8 mouse cellular contexts compared by ENCODE assay signal in genomic region chr8:83740976-83741741, GRCm38 (mm10). TPM values are rescaled to one million over a fixed set of nuclear protein-coding genes. Genes with fewer than 3 reads are reported as not detected.
DNase-seq lines count a peak whose midpoint lies in the region; ATAC-seq and TF ChIP-seq lines count a peak whose summit lies in the region.

TSS of gene Adgre5 (minus strand) at chr8:83741326.

- POLR2A ChIA-PET in Patski (lab: Charles Lee), result no interaction called here

- TF ChIP-seq EP300 in heart, postnatal 0 days (IDR thresholded peaks at IDR 0.05; ENCODE audit: low read depth), result peak; percentile 69

- H3K4me2 ChIP-seq in heart, postnatal 0 days (ENCODE audit: low read depth, low read length), result peak within 1 kb of the TSS; percentile 74

- CTCF ChIA-PET in Patski (lab: Charles Lee), result interaction anchor here (1.1 to 1.5 kb wide), 2 partner anchors 13 to 42 kb away, joined by 3 to 4 read pairs; no protein-coding TSS in a partner anchor

- no peak for ATAC-seq in Patski
- ATAC-seq in heart, postnatal 0 days (ENCODE audit: insufficient read depth, low read depth), result peak; percentile 85

- H3K4me3 ChIP-seq in erythroblast, embryonic 14.5 days (replicated peaks), result peak within 1 kb of the TSS; percentile 66
- H3K4me3 ChIP-seq in heart, postnatal 0 days (ENCODE audit: low read depth, low read length), result peak within 1 kb of the TSS; percentile 62
- peak within 1 kb of the TSS; percentile 94 for H3K4me3 ChIP-seq in megakaryocyte, embryonic 14.5 days (replicated peaks)

- no peaks in the 10 kb centered on the region for H3K27me3 ChIP-seq in Patski
- peaks cover 2% of the 10 kb centered on the region; the same call in 1 of the 2 replicates for H3K27me3 ChIP-seq in erythroblast, embryonic 14.5 days (ENCODE audit: control insufficient read depth)
- no peaks in the 10 kb centered on the region for H3K27me3 ChIP-seq in heart, postnatal 0 days (ENCODE audit: control insufficient read depth, insufficient read depth, low read length)
- no peaks in the 10 kb centered on the region for H3K27me3 ChIP-seq in megakaryocyte, embryonic 14.5 days (replicated peaks)

- peak; percentile 64 for DNase-seq in 3134 (ENCODE audit: extremely low read depth, insufficient read length, low spot score)
- DNase-seq in Patski (ENCODE audit: low read depth, low spot score), result no peak
- peak; percentile 83 for DNase-seq in heart, postnatal 0 days (ENCODE audit: low spot score)
- peak; percentile 82 to 89 for DNase-seq in kidney, postnatal 25 days
- peak; percentile 72 to 76 for DNase-seq in spleen, adult 18-20 months
- no peak for DNase-seq in right cerebral cortex, postnatal 25 days

- TF ChIP-seq CTCF in Patski (IDR thresholded peaks at IDR 0.05), result no peak
- no peak for TF ChIP-seq CTCF in heart, postnatal 0 days (IDR thresholded peaks at IDR 0.05; ENCODE audit: low read depth)

- H3K4me1 ChIP-seq in erythroblast, embryonic 14.5 days (ENCODE audit: control insufficient read depth), result peaks cover 40% of the 10 kb centered on the region
- H3K4me1 ChIP-seq in heart, postnatal 0 days (ENCODE audit: control insufficient read depth, insufficient read depth), result peaks cover 15% of the 10 kb centered on the region
- peaks cover 69% of the 10 kb centered on the region for H3K4me1 ChIP-seq in megakaryocyte, embryonic 14.5 days

- peaks cover 8% of the 10 kb centered on the region for H3K9me3 ChIP-seq in erythroblast, embryonic 14.5 days (ENCODE audit: control insufficient read depth, low read length)
- no peaks in the 10 kb centered on the region; the same call in 1 of the 2 replicates for H3K9me3 ChIP-seq in heart, postnatal 0 days (replicated peaks; ENCODE audit: control insufficient read depth, low read length)
- H3K9me3 ChIP-seq in megakaryocyte, embryonic 14.5 days, result peaks cover 8% of the 10 kb centered on the region; the same call in 1 of the 2 replicates

- in situ Hi-C loops in Patski (cut with MboI; ENCODE audit: low pct_unique_long_range_greater_than_20kb), result no loop called here

- WGBS in heart, postnatal 0 days, result under 1% methylated on average over 43 of the region's 56 CpGs

- H3K27ac ChIP-seq in heart, postnatal 0 days (ENCODE audit: low read depth), result peak within 1 kb of the TSS; percentile 86

- H3K9ac ChIP-seq in heart, postnatal 0 days (replicated peaks; ENCODE audit: low read depth, low read length), result peak within 1 kb of the TSS; percentile 84

- peaks cover 4% of the 10 kb centered on the region; the same call in 1 of the 2 replicates for H3K36me3 ChIP-seq in erythroblast, embryonic 14.5 days (ENCODE audit: control insufficient read depth)
- H3K36me3 ChIP-seq in heart, postnatal 0 days (replicated peaks; ENCODE audit: control insufficient read depth, insufficient read depth, low read length), result no peaks in the 10 kb centered on the region
- H3K36me3 ChIP-seq in megakaryocyte, embryonic 14.5 days (replicated peaks; ENCODE audit: low read length), result peaks cover 14% of the 10 kb centered on the region

RNA-seq across cellular contexts. Expression of gene Adgre5, which starts in this region (rescaled TPM):
- 77.0 TPM for polyA plus RNA-seq in Patski (2021)
- 0.17 and 0.35 TPM in 2 replicates for polyA plus RNA-seq in erythroblast, embryonic 14.5 days (2012)
- 46.4 and 51.2 TPM in 2 replicates for total RNA-seq in heart, postnatal 0 days (2014; rRNA removed; ENCODE audit: low replicate concordance)
- polyA plus RNA-seq in heart, postnatal 0 days (2015; fragmentation: Nextera tagmentation; extraction: Ambion mirVana), result 35.3 and 35.8 TPM in 2 replicates
- polyA plus RNA-seq in megakaryocyte, embryonic 14.5 days (2012; ENCODE audit: insufficient read depth, low replicate concordance), result 18.7 and 23.5 TPM in 2 replicates

Comparison
In these comparisons a context has a peak if more than half of its experiments do, and no peak if none do; other contexts are left out.
1. RNA of gene Adgre5 (polyA plus RNA-seq): 77.0 TPM in Patski (single experiment), 35.3 to 35.8 TPM in heart, postnatal 0 days and 18.7 to 23.5 TPM in megakaryocyte, embryonic 14.5 days; 0.17 to 0.35 TPM in erythroblast, embryonic 14.5 days; every median in the first group is over 10 times any median in the second.
2. DNase-seq: peak in 3134 (single experiment), heart, postnatal 0 days (single experiment), kidney, postnatal 25 days (2 of 2) and spleen, adult 18-20 months (2 of 2); none in Patski (single experiment) and right cerebral cortex, postnatal 25 days (single experiment).
3. Peak in every context shown above with its lines, with median percentiles within 50 percentile points of each other: H3K4me3 ChIP-seq.